Mouse (Mus musculus) urinary bladder, adult 18-20 months (tissue): Measurements from ENCODE around the gene Tnni2.

Experiments
- DNase-seq, 2 experiments: peaks; one replicate each; pipeline ENCODE4 v3.0.0; 2022; ENCODE audit warnings: low spot score in 2 of 2, mixed read lengths in 2 of 2

Gene Tnni2

GRCm38 (mm10) chr7:142482256-142482609 lies 40.6 kb downstream of the Tnni2 start:
- no peak for DNase-seq

GRCm38 (mm10) chr7:142483136-142483535 lies 41.5 kb downstream of the Tnni2 start:
- peak in 1 of 2 experiments; percentile 50 for DNase-seq

GRCm38 (mm10) chr7:142484780-142485179 lies 43.2 kb downstream of the Tnni2 start:
- DNase-seq = peak in 1 of 2 experiments; percentile 48

- DNase-seq = no peak
These were observed 45.1 kb downstream of the Tnni2 start for GRCm38 (mm10) chr7:142486751-142487162.

- no peak for DNase-seq
These were observed 45.8 kb downstream of the Tnni2 start for GRCm38 (mm10) chr7:142487341-142487859.

GRCm38 (mm10) chr7:142488053-142488452 lies 46.4 kb downstream of the Tnni2 start:
- no peak for DNase-seq

GRCm38 (mm10) chr7:142493535-142493934 lies 51.9 kb downstream of the Tnni2 start:
- no peak for DNase-seq
